Mouse (Mus musculus) forebrain, embryonic 12.5 days (tissue): ENCODE results near the gene Ppp2r3a. TPM values are rescaled to one million over a fixed set of nuclear protein-coding genes. Genes with fewer than 3 reads are reported as not detected.

Source experiments
- ATAC-seq: fragments of 200-750 bp; cut with Nextera tagmentation; 2 replicates; pipeline ENCODE4 v1.8.0; 2017; ENCODE audit warnings: moderate TSS enrichment; ENCODE audit not compliant: low FRiP score
- H3K27ac ChIP-seq: fragments of 300-500 bp; sonication (generic); 2 replicates; pipeline ENCODE4 v1.5.1; 2016; ENCODE audit warnings: mild to moderate bottlenecking
- H3K27me3 ChIP-seq: fragments of 300-500 bp; sonication (generic); 2 replicates; pipeline ENCODE4 v1.6.1; 2016; ENCODE audit warnings: mild to moderate bottlenecking
- H3K36me3 ChIP-seq: fragments of 300-500 bp; sonication (generic); replicated peaks from 2 replicates; pipeline ENCODE4 v1.6.1; 2016; ENCODE audit warnings: mild to moderate bottlenecking
- H3K4me1 ChIP-seq: fragments of 300-500 bp; sonication (generic); 2 replicates; pipeline ENCODE4 v1.6.1; 2016
- H3K4me2 ChIP-seq: fragments of 300-500 bp; sonication (generic); 2 replicates; pipeline ENCODE4 v1.6.1; 2016; ENCODE audit warnings: mild to moderate bottlenecking, moderate library complexity
- H3K4me3 ChIP-seq: fragments of 300-500 bp; sonication (generic); replicated peaks from 2 replicates; pipeline ENCODE4 v1.5.1; 2016; ENCODE audit warnings: mild to moderate bottlenecking
- H3K9ac ChIP-seq: fragments of 300-500 bp; sonication (generic); 2 replicates; pipeline ENCODE4 v1.6.1; 2016; ENCODE audit warnings: mild to moderate bottlenecking
- H3K9me3 ChIP-seq: fragments of 300-500 bp; sonication (generic); 2 replicates; pipeline ENCODE4 v1.6.1; 2016
- WGBS: fragments of 180-500 bp; shearing (Covaris S2); methylation state at CpG from one replicate; pipeline ENCODE4 v1.1.7; 2016; 5-methylcytosine and 5-hydroxymethylcytosine counted together
- polyA plus RNA-seq: library from polyadenylated mRNA; unstranded; fragments of >200 nt; fragmentation: Nextera tagmentation; extraction: Ambion mirVana; gene quantifications from 2 replicates; pipeline ENCODE4 v1.2.1, GENCODE M21; 2016

The Ppp2r3a gene
- polyA plus RNA-seq, 1 experiment from 2014 or later = 18.9 TPM

DNA sequence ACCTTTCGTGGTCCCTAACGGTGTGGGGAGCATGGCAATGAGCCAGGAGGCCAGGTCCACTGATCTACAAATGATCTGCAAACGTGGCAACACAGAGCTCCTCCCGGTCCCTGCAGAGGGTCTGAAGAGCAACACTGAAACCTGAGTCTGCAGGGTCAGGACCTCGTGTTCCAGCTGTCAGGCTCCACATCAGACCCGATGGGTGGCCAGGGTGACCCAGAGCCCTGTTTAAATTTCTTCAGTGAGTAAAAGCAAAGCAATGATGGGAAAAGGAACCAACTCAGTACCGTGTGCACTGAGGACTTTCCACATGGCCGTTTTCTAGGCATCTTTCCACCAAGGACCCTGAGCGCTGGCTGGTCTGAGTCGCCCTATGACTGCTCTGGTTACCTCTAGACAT is 28.6 kb upstream of the Ppp2r3a start:
- H3K9ac ChIP-seq = no peak overlapping the region
- H3K4me1 ChIP-seq = no peaks in the 10 kb centered on the region
- 80% methylated on average over 10 of the region's 10 CpGs for WGBS
- no peaks in the 10 kb centered on the region for H3K27me3 ChIP-seq
- no peaks in the 10 kb centered on the region for H3K36me3 ChIP-seq
- ATAC-seq = no peak
- no peak overlapping the region for H3K4me2 ChIP-seq
- H3K4me3 ChIP-seq = no peak overlapping the region
- H3K27ac ChIP-seq = no peak overlapping the region
- H3K9me3 ChIP-seq = no peaks in the 10 kb centered on the region

DNA sequence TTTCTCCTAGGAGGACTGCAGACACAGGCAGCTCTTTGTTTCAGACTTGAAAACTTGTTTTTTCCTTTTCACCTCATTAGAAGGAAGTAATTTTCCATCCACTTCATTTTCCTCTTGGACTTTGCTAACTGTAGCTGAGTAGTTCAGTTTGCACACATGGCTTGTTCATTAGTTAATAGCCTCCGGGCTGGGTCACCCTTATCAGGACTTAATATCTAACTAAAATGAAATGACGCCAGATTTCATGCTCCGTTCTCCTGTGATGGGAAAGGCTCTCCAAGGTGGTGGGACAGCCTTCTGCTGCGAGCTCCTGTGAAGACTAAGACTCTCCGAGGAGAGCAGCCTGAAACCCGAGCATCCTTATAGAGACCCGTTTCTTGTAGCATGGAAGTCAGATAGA is 21.1 kb upstream of the Ppp2r3a start:
- 86% methylated on average over 7 of the region's 7 CpGs for WGBS
- no peak for ATAC-seq

DNA sequence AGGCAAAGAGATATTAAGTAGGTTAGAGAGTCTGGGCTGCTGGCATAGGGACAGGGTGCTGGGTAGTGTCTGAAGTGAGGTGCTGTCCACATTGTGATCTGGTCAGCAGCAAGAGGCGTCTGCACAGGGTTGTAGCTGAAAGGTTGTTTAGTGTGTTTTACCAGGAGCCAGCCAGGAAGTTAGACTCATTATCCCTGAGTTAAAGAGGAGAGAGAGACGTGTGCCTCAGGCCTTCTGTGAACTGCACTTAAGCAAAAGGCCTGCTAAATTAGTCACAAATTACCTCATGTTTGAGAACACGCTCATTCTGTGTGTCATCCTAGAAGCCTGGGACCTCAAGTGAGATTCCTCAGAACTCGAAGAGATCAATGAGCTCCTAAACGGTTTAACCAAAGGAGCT is 18.4 kb upstream of the Ppp2r3a start:
- H3K4me1 ChIP-seq = no peaks in the 10 kb centered on the region
- H3K9ac ChIP-seq = no peak overlapping the region
- H3K4me2 ChIP-seq = no peak overlapping the region
- H3K27ac ChIP-seq = no peak overlapping the region
- 42% methylated on average over 5 of the region's 5 CpGs for WGBS
- H3K4me3 ChIP-seq = no peak overlapping the region
- H3K9me3 ChIP-seq = no peaks in the 10 kb centered on the region
- no peaks in the 10 kb centered on the region for H3K36me3 ChIP-seq
- H3K27me3 ChIP-seq = no peaks in the 10 kb centered on the region
- no peak for ATAC-seq

More for the DNA sequence above, 21.1 kb upstream of the Ppp2r3a start:
- no peak overlapping the region for H3K4me3 ChIP-seq
- no peaks in the 10 kb centered on the region for H3K27me3 ChIP-seq
- H3K9me3 ChIP-seq = no peaks in the 10 kb centered on the region
- no peaks in the 10 kb centered on the region for H3K36me3 ChIP-seq
- H3K4me2 ChIP-seq = no peak overlapping the region
- H3K4me1 ChIP-seq = no peaks in the 10 kb centered on the region
- H3K27ac ChIP-seq = no peak overlapping the region
- no peak overlapping the region for H3K9ac ChIP-seq

DNA sequence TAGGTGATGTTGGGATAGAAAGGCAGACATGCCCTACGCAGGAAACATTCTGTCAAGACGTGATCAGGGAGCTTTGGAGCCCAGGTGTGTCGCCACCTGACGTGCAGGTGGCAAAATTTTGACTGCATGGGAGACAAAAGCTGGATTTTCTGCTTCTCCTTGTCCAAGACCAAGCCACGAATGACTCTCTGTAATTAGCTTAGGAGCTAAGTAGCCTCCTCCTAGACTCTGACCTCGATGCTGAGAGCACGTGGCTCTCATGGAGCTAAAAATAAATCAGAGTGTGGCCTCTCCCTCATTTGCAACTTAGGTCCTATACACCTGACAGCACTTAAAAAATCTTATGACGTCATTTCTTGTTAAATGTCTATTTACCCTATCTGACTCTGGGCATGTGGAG is 14.4 kb upstream of the Ppp2r3a start:
- H3K27ac ChIP-seq = no peak overlapping the region
- no peak for ATAC-seq
- 72% methylated on average over 8 of the region's 8 CpGs for WGBS

DNA sequence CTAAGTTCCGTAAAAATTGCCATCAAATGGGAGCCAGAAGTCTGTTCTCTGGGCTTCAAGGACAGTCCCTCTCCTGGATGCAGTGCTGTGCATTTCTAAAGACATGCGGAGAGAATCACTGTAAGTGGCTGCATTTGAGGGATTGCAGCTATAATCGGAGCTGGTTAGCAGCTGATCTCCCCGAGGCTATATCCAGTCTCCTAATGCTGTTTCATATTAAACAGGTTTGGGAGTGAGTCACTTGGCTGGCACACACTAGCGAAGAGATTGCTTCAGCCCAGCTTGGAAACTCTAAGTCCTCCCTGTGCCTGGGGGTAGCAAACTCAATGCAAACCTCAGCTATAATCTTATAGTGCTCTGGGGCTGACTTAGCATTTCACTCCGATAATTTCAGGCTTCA is 14.0 kb upstream of the Ppp2r3a start:
- ATAC-seq = no peak
- 62% methylated on average over 6 of the region's 6 CpGs for whole genome bisulfite sequencing
- no peak overlapping the region for H3K4me2 ChIP-seq

More for the DNA sequence above, 14.4 kb upstream of the Ppp2r3a start:
- H3K4me1 ChIP-seq = no peaks in the 10 kb centered on the region; the same call in 1 of the 2 replicates
- H3K4me3 ChIP-seq = no peak overlapping the region
- no peak overlapping the region for H3K9ac ChIP-seq
- H3K36me3 ChIP-seq = no peaks in the 10 kb centered on the region
- no peaks in the 10 kb centered on the region for H3K27me3 ChIP-seq
- no peak overlapping the region for H3K4me2 ChIP-seq
- no peaks in the 10 kb centered on the region for H3K9me3 ChIP-seq

DNA sequence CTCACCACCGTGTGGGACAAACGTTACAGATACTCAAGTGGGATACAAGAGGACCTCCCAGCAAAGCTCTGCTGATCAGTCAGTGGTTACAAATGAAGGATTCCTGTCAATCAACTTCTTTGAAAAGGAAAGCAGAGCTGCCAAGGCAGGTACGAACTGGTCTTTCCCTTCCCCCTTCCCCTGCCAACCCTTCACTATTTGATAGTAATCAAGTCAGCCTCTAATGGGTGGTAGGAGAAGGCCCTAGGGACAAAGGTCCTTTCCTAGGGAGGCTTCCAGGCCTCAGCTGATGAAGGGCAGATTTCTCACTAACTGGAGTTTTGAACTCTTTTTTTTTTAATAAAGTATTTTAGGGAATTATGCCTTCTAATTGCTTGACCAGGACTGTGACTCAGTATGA is 11.2 kb upstream of the Ppp2r3a start:
- 91% methylated on average over 3 of the region's 3 CpGs for WGBS
- Histone ChIP-seq H3K27ac (no peak overlapping the region), H3K36me3 (no peaks in the 10 kb centered on the region), H3K4me2 (no peak overlapping the region), H3K4me3 (no peak overlapping the region), H3K9me3 (no peaks in the 10 kb centered on the region), H3K9ac (no peak overlapping the region), H3K27me3 (no peaks in the 10 kb centered on the region), H3K4me1 (no peaks in the 10 kb centered on the region; the same call in 1 of the 2 replicates)
- no peak for ATAC-seq

More for the DNA sequence above, 14.0 kb upstream of the Ppp2r3a start:
- no peak overlapping the region for H3K9ac ChIP-seq
- no peak overlapping the region for H3K4me3 ChIP-seq
- no peaks in the 10 kb centered on the region for H3K27me3 ChIP-seq
- H3K4me1 ChIP-seq = no peaks in the 10 kb centered on the region; the same call in 1 of the 2 replicates
- no peaks in the 10 kb centered on the region for H3K36me3 ChIP-seq
- H3K27ac ChIP-seq = no peak overlapping the region
- no peaks in the 10 kb centered on the region for H3K9me3 ChIP-seq

DNA sequence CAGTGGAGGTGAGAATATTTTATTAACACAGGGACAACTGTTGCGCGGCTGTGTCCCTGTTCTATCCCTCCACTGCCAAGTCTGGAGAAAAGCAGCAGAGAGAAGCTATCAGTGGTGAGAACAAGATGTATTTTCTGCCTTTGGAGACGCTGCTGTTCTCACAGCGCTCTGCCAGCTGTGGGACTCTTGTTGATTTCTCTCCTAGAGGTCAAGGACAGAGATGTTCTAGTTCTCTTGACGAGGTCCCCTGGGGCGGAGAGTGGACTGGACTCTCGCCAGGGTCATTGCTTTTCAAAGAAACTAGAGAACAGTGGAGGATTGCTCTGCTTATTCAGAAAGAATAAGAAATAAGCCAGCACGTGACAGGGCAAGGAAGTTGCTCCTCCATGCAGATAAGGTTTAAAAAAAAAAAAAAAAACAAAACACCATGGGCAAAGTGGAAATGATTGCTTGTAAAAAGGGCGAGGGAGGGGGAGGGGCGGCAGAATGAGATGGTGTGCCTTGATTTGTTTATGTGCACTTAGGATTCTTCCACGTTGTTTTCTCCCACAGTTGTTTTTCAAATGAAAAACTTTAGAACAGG is 10.5 kb upstream of the Ppp2r3a start:
- H3K4me1 ChIP-seq = no peaks in the 10 kb centered on the region; the same call in 1 of the 2 replicates
- no peak overlapping the region for H3K4me3 ChIP-seq
- H3K9me3 ChIP-seq = no peaks in the 10 kb centered on the region
- no peak for ATAC-seq
- WGBS = 58% methylated on average over 11 of the region's 11 CpGs
- H3K27ac ChIP-seq = no peak overlapping the region
- H3K4me2 ChIP-seq = no peak overlapping the region
- H3K9ac ChIP-seq = no peak overlapping the region
- H3K27me3 ChIP-seq = no peaks in the 10 kb centered on the region
- H3K36me3 ChIP-seq = no peaks in the 10 kb centered on the region

DNA sequence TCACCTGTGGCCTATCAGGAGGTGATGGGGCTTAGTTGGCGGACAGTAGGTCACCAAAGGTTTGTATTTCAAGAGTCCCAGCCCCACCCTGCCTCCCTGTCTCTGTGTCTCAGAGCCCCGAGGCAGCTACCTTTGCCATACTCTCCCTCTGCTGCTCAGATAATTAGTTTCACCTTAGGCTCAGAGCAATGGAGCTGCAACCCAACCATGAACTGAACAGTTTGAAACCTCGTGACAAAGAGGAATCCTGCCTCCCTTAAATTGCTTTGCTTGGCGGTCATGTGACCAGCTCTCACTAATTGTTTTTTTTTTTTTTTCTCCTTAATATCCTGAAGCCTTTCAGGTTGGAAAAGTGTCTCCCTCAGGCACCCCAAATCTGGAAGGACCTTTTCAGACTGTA is 9.8 kb upstream of the Ppp2r3a start:
- no peaks in the 10 kb centered on the region; the same call in 1 of the 2 replicates for H3K4me1 ChIP-seq
- no peak overlapping the region for H3K27ac ChIP-seq
- no peaks in the 10 kb centered on the region for H3K27me3 ChIP-seq
- no peak overlapping the region for H3K4me3 ChIP-seq
- 63% methylated on average over 4 of the region's 4 CpGs for WGBS
- H3K9ac ChIP-seq = no peak overlapping the region
- ATAC-seq = no peak
- no peak overlapping the region for H3K4me2 ChIP-seq
- no peaks in the 10 kb centered on the region for H3K36me3 ChIP-seq
- no peaks in the 10 kb centered on the region for H3K9me3 ChIP-seq

DNA sequence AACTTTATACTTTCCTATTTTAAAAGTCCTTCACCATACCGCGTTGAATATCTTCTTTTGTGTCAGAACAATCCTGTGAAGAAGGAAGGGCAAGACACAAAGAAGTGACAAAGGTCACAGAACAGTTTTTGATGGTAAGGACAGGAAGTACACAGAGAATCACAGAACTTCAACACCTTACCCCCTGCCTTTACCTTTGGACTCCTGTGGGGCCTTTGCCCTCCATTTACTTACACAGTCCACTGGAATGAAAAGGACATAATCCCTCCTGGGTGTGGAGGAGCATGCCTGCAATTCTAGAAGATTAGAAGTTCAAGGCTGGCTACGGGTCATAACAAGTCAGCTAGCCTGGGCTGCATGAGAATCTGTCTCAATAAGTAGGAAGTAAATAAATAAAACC is 1.5 kb upstream of the Ppp2r3a start:
- Histone ChIP-seq H3K36me3 (no peaks in the 10 kb centered on the region), H3K4me1 (peaks cover 14% of the 10 kb centered on the region), H3K27ac (no peak overlapping the region), H3K9ac (no peak overlapping the region), H3K27me3 (no peaks in the 10 kb centered on the region), H3K4me2 (no peak overlapping the region), H3K4me3 (no peak overlapping the region), H3K9me3 (no peaks in the 10 kb centered on the region)
- WGBS = 68% methylated on average over 3 of the region's 3 CpGs
- no peak for ATAC-seq

DNA sequence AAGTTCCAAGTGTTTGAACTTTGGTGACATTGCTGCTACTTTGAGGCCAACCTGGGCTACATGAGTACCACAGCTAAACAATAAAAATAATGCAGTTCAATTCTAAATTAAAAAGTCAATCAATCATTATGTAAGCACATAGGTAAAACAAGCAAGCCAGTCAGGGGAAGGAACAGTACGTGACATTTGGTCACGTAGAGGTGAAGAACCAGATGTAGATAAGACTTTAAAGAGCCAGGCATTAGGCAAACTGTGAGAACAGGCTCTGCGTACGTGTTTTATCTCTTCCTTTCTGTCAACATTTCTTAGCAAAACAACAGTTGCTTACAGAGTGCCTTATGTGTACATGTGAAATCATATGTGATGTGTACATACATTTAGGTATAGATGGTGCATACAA is 946 bp upstream of the Ppp2r3a start:
- Histone ChIP-seq H3K9ac (no peak overlapping the region), H3K27ac (no peak overlapping the region), H3K4me3 (no peak overlapping the region), H3K27me3 (no peaks in the 10 kb centered on the region), H3K4me1 (peaks cover 14% of the 10 kb centered on the region), H3K9me3 (no peaks in the 10 kb centered on the region), H3K4me2 (no peak overlapping the region), H3K36me3 (no peaks in the 10 kb centered on the region)
- WGBS = 79% methylated on average over 4 of the region's 4 CpGs
- no peak for ATAC-seq

DNA sequence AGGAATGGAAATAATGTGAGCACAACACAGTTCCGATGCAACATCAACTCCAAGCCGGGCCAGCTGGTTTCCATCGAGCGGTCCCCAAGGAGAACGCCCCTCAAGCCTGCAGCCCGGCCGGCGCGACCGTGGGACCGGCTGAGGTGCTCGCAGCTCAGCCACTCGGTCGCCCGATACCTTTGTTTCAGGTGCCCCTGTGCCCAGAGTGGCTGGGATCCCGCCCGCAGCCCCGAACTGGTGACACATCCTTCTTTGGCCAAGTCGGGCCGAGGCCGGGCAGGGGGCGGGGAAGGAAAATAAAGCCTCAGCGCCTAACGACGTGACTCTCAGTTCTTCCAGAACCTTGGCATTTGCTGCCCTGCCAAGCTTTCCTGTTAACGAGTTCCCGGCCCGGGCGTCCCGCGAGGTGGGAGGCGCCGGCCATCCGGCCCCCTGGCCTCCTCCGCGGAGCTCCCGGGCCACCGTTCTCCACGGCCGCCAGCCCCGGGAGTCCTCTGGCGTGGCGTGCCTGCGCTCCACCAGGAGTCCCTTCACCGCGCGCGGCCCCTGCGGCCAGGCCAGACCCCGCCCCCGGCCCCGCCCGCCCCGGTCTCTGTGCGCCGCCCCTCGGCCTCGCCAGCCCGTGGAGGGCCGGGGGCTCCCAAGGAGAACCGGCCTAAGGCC is 483 bp downstream of the Ppp2r3a start:
- Histone ChIP-seq H3K4me1 (peaks cover 14% of the 10 kb centered on the region), H3K9me3 (no peaks in the 10 kb centered on the region), H3K9ac (peak overlapping the region; percentile 82), H3K4me2 (peak overlapping the region; percentile 72), H3K27ac (peak overlapping the region; percentile 97), H3K4me3 (peak overlapping the region; percentile 79), H3K36me3 (no peaks in the 10 kb centered on the region), H3K27me3 (no peaks in the 10 kb centered on the region)
- WGBS = under 1% methylated on average over 58 of the region's 61 CpGs
- peak; percentile 93 for ATAC-seq

DNA sequence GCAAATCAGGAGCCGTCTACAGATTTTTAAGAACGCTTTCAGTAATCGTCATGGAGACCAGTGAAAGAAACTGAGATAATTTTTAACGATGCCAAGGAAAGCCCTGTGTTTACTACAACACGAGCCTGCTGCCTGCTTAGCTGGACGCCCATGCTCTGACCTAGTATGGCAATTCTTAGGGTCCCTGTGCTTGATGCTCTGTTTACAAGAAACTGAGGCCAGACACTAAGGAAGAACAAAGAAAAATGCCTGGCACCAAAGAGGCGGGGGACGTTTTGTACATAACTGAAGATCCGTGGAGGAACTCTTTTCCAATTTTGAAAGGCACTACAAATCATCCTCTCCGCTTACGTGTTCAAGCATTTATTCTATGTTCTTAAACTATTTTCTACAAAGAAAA is 1.1 kb downstream of the Ppp2r3a start:
- Histone ChIP-seq H3K9me3 (no peaks in the 10 kb centered on the region), H3K36me3 (no peaks in the 10 kb centered on the region), H3K4me1 (peaks cover 14% of the 10 kb centered on the region), H3K27ac (peak overlapping the region; percentile 97), H3K4me3 (peak overlapping the region; percentile 79), H3K27me3 (no peaks in the 10 kb centered on the region), H3K9ac (peak overlapping the region; percentile 82), H3K4me2 (peak overlapping the region; percentile 72)
- 5% methylated on average over 11 of the region's 11 CpGs for WGBS
- no peak for ATAC-seq

DNA sequence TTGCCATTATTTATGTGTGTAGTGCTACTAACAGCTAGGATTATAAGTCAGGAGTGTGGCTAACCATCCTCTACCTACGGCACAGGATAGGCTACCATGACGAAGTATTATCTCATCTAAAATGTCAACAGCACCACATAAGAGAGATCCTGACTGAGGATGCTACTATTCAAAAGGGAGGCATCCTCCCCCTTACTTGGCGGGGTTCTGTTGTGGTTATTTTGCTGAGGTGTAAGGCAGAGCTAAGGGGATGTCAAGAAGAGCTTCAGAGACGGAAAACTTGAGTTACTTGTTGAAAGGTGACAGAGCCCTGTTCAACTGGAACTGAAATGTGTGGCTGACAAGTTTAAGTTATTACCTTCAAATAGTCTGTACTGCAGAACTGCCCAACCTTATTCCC is 2.0 kb downstream of the Ppp2r3a start:
- Histone ChIP-seq H3K4me1 (peaks cover 14% of the 10 kb centered on the region), H3K9me3 (no peaks in the 10 kb centered on the region), H3K9ac (no peak overlapping the region; the same call in 1 of the 2 replicates), H3K4me2 (peak overlapping the region; percentile 72), H3K4me3 (0 out of 2 replicates have a peak overlapping the region, but pooled peaks have one; percentile 79), H3K36me3 (no peaks in the 10 kb centered on the region), H3K27ac (no peak overlapping the region), H3K27me3 (no peaks in the 10 kb centered on the region)
- ATAC-seq = no peak
- WGBS = 78% methylated on average over 4 of the region's 4 CpGs
